Mouse (Mus musculus) C3H10T1/2 (cell line): ENCODE measurements around the gene Zdhhc11. TPM values are rescaled to one million over a fixed set of nuclear protein-coding genes. Genes with fewer than 3 reads are reported as not detected.

ENCODE experiments used
- polyA plus RNA-seq, 2 experiments: library from polyadenylated mRNA; unstranded; fragments of >200 nt; fragmentation: generic; extraction: Trizol; gene quantifications; one replicate each; pipeline ENCODE4 v1.2.1; 2012; ENCODE audit warnings: missing spikeins in 2 of 2

Gene Zdhhc11
- polyA plus RNA-seq = not detected

DNA sequence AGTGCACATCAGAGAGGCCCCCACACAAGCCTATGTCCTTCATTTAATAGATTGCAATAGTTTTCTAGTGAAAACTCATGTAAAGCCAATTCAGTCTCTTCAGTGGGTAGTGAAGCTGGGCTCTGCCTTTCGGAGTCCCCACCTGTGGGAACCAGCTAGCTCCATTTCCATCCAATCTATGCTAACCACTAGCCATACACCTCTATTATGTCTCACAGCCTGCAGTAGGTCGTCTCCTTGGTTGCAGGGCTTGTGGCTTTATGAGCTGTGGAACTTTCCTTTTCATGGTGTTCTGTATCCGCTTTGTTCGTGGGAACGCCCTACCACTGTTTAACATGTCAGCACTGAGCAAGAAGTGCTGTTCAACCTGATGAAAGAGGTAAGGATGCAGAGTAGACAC lies at the start of gene Zdhhc11:
Zdhhc11 (plus strand) TSS at position 301 of the 400 bp plus-strand sequence.

DNA sequence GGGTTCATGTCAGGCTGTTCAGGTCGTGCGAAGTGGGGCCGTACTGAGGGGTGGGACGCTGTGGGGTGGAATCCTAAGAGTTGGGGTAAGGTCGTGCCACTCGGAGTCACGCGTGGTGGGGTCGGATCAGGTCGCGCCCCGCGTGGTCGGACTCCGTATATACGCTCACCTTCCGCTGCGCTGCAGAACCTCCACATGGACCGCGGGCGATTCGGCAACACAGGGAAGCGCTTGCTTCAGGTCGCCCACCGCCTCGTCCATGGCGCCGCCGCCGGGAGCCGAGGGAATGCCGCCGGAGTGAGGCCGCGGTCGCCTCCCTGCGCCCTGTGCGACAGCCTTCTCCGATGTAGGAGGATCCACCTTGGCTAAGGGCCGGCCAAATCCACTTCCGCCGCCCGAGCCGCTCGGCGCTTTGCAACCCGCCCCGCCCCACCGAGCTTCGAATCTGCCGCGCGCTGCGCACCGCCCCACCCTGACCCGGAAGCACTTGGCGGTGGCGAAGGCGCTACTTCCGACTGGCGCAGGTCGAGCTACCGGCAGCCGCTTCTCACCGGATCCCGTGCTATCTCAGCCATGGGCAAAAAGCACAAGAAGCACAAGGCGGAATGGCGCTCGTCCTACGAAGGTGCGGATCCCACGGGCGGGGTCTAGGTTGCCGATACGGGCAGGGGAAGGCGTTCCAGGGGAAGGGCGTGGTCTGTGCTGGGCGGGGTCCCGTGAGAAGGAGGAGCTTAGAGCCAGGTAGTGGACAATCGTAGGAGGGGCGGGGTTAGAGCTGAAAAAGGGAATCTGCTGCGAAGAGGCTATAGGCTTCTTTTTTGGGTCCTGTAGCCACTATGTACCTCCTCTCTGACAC lies 26.1 kb upstream of the Zdhhc11 start, which contains the start of the genes Trip13 and Brd9:
Trip13 (minus strand) TSS at position 464 of the 856 bp plus-strand sequence.
Brd9 (plus strand) TSS at position 491 of the 856 bp plus-strand sequence.

DNA sequence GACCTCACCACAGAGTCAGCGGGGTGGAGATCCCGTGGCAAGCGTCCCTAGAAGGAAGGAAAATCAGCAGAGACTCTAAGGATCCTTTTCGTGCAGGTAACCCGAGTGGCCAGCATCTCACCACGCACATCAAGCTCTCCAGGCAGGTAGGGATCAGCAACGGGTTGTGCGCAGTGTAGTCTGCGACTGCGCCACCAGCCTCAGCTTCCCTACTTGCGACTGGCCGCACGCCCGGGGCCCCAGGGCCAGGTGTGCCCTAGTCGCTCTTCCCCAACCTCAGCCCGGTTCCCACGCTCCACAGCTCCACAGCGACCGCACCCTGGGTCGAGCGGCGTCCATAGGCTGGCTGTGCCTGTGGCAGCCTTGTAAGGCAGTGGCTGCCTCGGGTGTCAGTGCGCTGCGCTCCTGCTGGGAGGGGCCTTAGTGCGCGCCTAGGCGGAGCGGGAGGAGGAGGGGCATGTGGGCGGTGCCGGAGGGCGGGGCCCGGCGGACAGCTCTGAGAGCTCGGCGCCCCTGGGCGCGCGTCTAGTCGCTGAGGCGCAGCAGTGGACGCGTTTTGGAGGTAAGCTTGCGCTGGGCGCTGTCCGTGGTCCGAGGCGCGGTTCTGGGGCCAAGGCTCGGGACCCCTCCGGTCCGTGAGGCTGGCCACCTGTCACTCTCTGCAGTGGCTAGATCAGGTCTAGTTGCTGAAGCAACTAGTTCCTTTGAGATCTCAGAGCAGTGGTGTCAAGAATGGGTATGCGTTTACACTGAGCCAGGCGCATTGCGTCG lies 45.5 kb downstream of the Zdhhc11 start, which contains the start of gene Tppp:
Tppp (plus strand) TSS at position 460 of the 771 bp plus-strand sequence.

Other genes starting within 250 kb of the Zdhhc11 start
- 10 to 100 TPM in 1 of 2 experiments, 1 to 10 TPM in 1; 3.0 to 27.0 TPM for gene Slc12a7, start 230.8 kb upstream of the Zdhhc11 start, polyA plus RNA-seq
- gene Nkd2, start 116.2 kb upstream of the Zdhhc11 start, polyA plus RNA-seq = under 1 TPM; 0.02 TPM
- 1 to 10 TPM; 3.6 to 4.6 TPM for gene Trip13, start 26.1 kb upstream of the Zdhhc11 start, polyA plus RNA-seq
- 10 to 100 TPM; 16.2 to 34.2 TPM for gene Brd9, start 26.0 kb upstream of the Zdhhc11 start, polyA plus RNA-seq
- under 1 TPM in 1 of 2 experiments, not detected in 1; 0.01 TPM for gene Tppp, start 45.6 kb downstream of the Zdhhc11 start, polyA plus RNA-seq
- gene Cep72, start 98.4 kb downstream of the Zdhhc11 start, polyA plus RNA-seq = 1 to 10 TPM in 1 of 2 experiments, under 1 TPM in 1; 0.19 to 2.4 TPM
- gene Slc9a3, start 157.6 kb downstream of the Zdhhc11 start, polyA plus RNA-seq = under 1 TPM in 1 of 2 experiments, not detected in 1; 0.01 TPM
- 10 to 100 TPM; 18.9 to 39.7 TPM for gene Exoc3, start 244.9 kb downstream of the Zdhhc11 start, polyA plus RNA-seq